Mouse (Mus musculus) thymus, adult 2 months (tissue): Measurements from ENCODE around the gene Il4.

Source experiments
- CTCF ChIP-seq: fragments of 200-500 bp; IDR thresholded peaks from 2 replicates; pipeline ENCODE4 v1.5.1; 2012; ENCODE audit warnings: mild to moderate bottlenecking, control low read depth, low read length, moderate library complexity, borderline replicate concordance; ENCODE audit not compliant: control insufficient read depth, poor library complexity, insufficient read depth; ENCODE audit errors: extremely low read depth
- POLR2A ChIP-seq: fragments of 200-500 bp; IDR thresholded peaks from 2 replicates; pipeline ENCODE4 v1.6.1; 2012; ENCODE audit warnings: mild to moderate bottlenecking, low read length, control low read depth, moderate library complexity; ENCODE audit not compliant: control insufficient read depth, poor library complexity, insufficient read depth; ENCODE audit errors: extremely low read depth

GRCm38 (mm10) chr11:53627859-53628258 is 9.4 kb upstream of the Il4 start:
- TF ChIP-seq CTCF, result no peak
- TF ChIP-seq POLR2A, result no peak
